Mouse (Mus musculus): ENCODE measurements around the gene Ryr2.

The Ryr2 gene

DNA sequence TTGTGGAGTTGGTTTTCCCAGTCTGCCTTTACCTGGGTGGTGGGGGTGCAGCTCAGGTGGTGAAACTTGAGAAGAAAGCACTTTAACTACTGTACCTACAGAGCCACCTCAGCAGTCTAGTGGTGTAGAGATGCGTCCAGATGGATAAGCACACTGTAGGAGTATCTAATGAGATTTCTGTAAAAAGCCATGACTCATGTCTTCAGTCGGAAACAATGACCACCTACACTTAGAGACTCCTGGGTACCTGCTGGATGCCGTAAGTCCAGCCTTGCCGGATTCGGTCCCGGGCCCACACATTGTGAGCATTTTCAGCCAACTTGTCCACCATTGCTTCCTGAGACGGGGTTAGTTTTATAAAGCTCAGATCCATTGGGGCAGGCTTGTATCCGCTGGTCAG is 334.6 kb downstream of the Ryr2 start:
- no peak for DNase-seq (ENCODE audit: low read depth, low spot score)

DNA sequence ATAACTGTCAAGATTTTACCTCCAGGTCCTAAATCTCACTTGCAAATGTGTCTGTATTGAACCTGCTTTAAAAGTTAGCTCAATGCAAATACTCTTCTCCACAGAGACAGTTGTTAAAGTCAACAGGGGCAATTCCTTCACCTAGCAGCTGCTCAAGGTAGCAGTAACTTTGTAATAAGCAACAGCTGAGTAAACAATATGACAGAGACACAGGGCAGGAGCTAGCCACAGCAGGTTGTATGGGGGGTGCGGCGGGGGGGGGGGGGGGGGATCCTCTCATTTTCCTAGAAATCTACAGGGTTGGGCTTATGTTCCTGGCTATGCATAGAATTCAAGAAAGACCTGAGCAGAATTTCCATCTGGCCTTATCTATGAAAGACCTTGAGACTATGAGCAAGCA is 339.8 kb downstream of the Ryr2 start:
- DNase-seq (ENCODE audit: low read depth, low spot score), result no peak

DNA sequence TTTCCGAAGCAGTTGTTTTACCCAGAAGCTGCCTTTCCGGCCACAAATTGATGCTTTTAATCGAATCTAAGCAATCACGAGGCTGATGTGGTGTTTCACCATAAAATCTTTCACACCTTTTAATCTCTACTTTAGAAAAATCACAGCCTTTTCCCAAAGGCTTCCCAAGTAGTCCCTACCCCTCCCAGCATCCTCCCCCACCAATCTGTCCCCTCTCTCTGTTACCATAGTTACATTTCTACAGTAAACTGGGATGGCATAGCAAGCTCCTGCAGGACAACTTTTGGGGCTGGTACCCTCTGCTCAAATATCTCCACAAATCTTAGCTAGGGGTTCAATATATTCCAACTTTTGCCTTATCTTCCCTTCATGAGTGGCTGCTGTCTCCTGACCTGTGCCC is 342.8 kb downstream of the Ryr2 start:
- DNase-seq (ENCODE audit: low read depth, low spot score), result no peak

DNA sequence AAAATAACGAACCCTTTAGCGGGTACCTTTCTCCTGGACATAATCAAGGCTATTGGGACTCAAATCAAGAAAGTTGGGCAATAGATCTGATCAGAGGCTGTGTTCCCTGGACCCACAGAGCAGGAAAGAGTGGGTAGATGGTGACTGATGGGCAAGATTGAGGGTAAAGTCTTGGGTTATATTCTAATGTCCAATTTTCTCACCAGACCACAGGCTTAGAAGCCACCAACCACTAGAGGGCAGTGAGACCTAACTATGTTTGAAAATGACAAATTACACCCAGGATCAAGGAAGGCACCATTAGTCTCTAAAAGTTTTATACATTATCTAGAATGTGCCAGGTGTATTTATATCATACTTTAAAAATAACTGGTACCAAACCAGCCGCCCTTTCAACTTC is 343.6 kb downstream of the Ryr2 start:
- no peak for DNase-seq (ENCODE audit: low read depth, low spot score)

DNA sequence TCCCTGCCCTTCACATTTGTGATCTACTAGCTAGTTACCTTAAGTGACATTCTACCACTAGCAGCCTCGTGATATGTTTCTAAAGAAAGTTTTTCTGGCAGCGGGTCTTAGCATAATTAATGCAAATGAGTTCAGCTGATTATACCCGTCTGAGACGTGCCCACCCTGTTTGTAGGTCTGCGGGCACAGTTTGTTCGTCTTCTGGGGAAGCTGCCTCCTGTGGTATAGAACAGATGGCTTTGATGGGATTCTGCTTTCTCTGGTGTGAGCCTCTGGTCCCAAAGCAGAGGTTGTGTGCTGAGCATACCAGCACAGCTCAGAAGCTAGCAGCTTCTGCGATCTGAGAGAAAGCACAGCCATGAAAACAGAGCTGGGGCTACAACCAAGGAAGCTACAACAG is 348.9 kb downstream of the Ryr2 start:
- no peak for DNase-seq (ENCODE audit: low read depth, low spot score)

DNA sequence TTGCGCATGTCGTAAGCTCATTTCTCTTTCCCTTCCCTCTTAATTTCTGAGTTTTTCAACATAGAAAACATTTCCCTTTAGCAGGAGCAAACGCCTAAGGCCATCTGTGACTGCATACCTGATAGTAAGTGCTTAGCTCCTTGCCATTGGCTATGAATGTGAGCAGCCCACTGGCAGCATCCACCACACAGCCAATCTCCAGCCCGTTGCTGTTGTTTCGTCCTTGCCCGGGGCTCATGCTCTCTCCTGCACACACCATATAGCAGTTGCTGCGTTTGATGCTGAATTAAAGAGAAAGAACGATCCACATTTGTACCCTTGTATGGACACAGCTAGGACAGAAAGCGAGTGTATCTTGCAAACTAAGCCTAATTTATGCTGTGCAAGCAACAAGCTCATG is 361.3 kb downstream of the Ryr2 start:
- no peak for DNase-seq (ENCODE audit: low read depth, low spot score)

DNA sequence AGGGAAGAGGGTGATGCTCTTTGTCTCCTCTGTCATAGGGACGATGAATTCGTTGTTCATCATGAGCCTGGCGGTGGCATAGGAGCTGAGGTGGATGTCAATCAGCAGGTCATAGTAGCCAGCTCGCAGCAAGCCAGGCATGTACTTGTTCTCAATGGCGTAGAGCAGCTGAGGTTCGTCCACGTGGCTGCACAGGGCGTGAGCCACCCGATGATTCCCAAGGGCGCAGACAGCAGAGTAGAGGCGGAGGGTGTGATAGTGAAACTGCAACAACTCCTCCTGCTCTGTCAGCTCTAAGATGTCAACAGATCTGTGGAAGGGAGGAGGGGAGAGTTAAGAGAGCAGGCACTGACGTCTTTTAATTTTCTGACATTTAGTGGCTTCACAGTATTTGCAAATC is 368.5 kb downstream of the Ryr2 start:
- no peak for DNase-seq (ENCODE audit: low read depth, low spot score)

DNA sequence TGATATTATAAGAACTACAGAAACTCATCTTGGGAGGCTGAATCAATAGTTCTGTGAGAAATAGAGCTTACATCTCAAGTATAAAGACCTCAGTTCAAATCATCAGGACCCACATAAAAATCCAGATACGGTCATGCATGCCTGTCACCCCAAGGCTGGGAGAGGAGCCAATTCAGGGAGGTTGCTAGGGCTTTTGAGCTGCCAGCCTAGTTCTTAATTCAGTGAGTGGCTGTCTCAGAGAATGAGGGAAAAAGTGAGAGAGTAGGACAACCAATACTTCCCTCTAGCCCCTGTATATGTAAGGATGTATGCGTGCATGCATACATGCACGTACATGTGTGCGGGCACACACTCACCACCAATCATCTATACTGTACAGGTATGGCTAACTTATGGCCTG is 390.5 kb downstream of the Ryr2 start:
- no peak for DNase-seq (ENCODE audit: low read depth, low spot score)

DNA sequence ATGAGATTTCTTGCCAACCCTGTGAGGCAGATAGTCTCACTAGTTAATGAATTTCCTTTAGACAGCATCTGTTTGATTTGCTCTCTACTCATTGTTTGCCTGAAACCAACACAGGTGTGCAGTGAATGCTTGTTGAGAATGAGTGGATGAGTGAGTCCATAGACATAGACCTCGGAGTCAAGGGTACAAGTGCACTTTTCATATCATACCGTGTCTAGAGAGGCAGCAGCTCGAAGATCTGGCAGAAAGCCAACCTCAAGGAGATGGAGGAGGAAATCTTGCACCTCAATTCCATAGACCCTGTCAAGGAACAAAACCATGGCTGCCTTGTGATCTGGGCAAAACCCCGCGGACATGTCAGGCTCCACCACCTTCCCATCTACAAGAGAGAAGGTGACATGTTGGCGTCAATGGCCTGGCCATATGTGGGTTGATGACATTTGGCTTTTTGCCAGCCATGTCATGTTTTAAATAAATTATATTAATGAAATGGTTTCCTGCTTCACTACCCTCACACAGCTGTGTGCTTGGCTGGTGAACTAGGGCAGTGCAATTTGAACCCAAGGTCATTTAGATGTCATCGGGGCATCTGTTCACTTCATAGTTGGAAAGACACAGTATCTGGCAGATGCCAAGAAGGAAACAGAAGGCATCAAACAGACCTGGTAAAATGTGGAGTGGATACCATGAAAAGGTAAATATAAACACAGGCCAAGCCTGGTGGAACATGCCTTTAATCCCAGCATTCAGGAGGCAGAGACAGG is 396.9 kb downstream of the Ryr2 start:
- no peak for DNase-seq (ENCODE audit: low read depth, low spot score)

DNA sequence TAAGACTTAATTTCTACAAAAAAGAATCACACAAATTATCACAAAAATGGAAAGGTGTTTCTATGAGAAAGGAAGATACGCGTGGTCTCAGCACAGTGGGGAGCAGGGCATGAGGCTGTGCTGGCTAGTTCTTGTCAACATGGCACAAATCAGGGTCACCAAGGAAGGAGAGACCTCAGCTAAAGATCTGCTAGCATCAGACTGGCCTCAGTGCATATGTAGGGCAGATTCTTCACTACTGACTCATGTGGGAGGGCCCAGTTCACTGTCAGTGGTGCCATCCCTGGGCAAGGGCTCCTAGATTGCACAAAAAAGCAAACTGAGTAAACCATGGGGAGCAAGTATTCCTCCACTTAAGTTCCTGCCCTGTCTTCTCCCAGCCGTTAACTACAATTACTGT is 405.0 kb downstream of the Ryr2 start:
- DNase-seq (ENCODE audit: low read depth, low spot score), result no peak

DNA sequence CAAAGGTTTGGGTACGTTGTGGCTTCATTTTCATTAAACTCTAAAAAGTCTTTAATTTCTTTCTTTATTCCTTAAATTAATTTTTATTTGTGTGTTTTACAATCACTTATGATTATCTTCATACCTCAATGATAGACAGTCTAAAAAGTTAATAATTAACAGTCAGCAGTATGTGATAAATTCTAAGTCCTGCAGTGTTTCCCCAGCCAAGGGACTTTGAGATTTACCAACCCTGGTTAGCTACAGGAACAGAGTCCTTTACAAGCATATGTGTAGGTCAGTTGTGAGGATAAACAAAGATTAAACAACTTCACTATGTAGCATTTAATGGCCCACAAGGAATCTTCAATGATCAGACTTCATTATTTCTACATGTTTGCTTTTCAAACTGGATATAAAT is 410.2 kb downstream of the Ryr2 start:
- no peak for DNase-seq (ENCODE audit: low read depth, low spot score)

DNA sequence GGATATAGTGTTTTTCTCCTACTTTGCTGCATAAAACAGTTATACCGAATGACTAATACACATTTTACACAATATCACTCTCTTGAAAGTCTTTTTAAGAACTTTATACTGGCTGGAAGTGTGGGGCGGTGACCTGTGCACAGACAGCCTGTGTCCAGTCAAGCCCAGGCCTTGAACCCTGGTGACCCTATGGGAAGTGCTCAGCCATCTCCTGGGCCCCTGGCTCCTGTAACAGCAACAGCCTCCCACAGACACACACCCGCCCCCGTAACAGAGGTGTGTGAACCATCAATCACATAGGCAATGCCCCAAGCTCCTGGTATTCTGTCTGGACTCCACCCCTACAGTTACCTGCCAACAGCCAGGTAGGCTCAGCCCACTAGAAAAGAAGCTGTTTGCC is 424.9 kb downstream of the Ryr2 start:
- DNase-seq (ENCODE audit: low read depth, low spot score), result no peak

DNA sequence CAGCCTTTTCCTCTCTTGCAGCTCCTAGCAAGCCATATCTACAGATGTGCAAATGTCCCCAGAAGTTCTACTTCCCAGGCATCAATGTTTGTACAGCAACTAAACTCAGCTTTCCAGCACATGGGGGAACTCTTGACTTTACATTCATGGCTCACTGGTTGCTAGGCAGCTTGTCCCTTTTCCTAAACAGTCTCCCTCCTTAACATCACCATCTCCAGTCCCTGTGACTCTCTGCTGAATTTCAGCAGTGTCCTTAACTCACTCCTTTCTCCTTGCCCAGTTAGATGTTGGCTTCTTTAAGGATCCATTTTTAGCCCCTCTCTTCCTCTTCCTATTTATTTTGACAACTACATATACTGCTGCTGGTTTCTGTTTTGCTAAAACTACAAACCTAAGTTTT is 443.9 kb downstream of the Ryr2 start:
- no peak for DNase-seq (ENCODE audit: low read depth, low spot score)

DNA sequence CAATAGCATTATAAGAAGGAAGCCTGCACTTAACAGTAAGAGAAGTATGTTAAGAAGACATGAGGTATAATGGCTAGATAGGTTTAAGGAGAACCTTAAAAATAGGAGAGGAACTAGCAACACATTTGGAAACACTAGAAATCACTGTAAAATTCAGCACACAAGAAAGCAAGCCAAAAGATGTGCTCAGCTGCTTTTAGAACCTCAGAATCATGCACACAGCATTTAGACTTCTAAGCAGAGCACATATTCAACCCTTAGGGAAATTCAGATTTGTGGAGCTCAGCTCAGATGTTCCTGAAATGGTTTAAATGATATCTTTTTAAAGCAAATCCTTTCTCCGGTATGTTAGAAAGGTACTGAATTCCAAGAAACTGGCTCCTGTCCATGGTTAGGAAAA is 461.9 kb downstream of the Ryr2 start:
- DNase-seq (ENCODE audit: low read depth, low spot score), result no peak

DNA sequence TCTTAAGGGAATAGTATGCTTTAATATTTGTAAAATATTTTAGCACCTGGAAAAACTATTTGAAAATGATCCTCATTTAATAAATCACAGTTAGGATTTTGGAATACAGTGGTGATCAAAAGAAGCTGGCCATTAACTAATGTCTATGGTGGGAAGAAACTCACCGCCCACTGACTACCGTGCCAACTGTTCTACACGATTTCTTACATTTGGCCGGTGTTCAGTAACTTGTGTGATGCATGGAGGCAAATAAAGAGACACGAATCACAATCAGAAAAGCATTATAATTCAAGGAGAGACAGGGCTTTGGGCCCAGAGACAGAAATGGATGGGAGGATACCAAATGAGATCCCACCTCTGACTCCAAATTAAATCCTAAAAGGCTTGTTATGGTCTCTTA is 470.4 kb downstream of the Ryr2 start:
- DNase-seq (ENCODE audit: low read depth, low spot score), result no peak

DNA sequence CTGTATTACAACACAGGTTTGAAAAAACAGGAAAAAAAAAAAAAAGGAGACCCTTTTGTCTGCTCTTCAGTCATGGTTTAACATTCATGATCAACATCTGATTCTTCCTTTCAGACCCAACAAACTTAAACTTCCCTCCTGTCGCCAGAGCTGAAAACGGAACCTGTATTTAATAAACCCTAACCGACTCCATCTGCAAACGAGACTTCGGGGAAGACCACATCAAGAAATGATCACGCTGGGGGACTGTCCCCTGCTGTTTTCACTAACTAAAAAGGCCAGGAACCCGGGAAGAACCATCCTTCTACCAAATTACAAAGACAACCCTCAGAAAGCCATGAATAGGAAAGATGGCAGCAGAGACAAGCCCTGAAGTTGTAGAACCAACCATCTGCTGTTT is 482.2 kb downstream of the Ryr2 start:
- no peak for DNase-seq (ENCODE audit: low read depth, low spot score)

DNA sequence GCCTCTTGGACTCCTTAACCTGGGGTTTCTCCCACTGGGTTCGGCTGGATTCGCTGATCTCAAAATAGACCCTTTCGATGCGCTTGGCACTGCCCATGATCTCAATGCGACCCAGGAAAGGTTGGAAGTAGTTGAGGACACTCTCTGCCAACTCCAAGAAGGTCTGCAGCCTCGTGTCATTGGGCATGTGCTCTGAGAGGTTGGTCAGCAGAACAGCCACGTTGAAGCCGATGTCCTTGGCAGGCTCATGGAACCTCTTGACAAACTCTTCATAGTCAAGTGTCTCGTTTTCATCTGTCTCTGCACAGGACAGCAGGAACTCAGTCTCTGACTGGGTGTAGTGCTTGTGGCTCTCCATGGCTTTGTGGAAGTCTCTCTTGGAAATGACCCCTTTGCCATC is 511.3 kb downstream of the Ryr2 start:
- no peak for DNase-seq (ENCODE audit: low read depth, low spot score)

DNA sequence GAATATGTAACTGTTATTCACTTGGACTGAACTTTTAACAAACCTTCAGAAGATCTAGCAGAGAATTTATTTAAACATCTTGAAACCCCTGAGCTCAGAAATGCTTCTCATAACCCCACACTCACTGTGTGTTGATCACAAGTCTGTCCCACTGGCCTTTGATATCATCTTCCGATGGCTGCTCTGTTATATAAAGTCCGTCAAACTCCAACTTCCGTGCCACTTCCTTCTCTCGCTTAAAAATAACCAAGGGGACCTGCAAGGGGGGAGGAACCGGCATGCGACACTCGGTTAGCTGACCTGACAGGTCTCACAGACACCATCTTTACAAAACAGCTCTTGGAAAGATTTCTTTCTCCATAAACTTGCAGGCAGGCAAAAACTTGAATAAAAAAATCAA is 521.5 kb downstream of the Ryr2 start:
- DNase-seq (ENCODE audit: low read depth, low spot score), result no peak

DNA sequence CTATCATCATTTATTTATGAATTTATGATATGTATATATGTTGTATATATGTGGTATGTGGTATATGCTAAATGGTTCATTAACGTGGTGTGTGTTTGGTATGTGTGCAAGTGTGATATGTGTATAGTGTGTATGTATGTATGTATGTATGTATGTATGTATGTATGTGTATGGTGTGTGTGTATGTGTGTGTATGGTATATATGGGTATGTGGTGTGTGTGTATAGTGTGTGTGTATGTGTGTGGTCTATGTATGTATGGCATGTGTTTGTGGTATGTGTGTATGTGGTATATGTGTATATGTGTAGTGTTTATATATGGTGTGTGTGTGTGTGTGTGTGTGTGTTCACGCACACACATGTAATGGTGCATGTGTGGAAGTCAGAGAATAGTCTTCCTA is 534.2 kb downstream of the Ryr2 start:
- DNase-seq (ENCODE audit: low read depth, low spot score), result no peak

DNA sequence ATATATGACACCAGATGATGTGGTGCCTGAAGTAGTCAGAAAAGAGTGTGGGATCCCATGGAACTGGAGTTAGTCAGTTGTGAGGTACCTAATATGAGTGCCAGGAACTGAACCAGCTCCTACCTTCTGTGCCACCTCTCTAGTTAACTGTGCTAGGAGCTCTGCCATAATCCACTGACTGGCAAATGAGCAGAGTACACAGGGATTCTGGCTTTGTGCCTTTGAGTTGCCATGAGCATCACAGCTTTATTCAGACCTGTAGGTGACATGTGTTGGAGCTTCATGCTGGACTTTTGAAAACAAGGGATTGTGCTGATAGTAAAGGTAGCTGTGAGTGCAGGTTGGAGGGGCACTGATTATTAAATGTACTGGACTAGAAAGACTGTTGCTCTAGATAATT is 539.4 kb downstream of the Ryr2 start:
- DNase-seq (ENCODE audit: low read depth, low spot score), result no peak

DNA sequence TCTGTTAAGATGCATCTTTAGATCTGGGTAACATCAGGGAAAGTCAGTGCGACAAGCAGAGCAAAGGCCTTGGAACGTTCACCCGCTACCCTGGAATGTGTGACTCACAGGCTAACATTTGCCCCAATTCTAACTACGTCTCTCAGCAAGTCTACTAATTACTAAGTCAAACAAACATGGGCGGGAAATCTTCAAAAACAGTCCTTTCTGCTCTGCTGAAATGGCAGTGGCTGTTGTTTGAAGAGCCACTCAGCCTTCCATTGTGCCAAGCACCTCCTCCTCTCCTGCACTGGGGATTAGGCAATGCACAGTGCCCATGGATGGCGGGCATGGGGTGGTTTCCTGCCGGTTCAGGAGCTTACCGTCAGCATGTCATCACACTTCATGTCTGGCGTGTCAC is 540.3 kb downstream of the Ryr2 start:
- DNase-seq (ENCODE audit: low read depth, low spot score), result no peak

DNA sequence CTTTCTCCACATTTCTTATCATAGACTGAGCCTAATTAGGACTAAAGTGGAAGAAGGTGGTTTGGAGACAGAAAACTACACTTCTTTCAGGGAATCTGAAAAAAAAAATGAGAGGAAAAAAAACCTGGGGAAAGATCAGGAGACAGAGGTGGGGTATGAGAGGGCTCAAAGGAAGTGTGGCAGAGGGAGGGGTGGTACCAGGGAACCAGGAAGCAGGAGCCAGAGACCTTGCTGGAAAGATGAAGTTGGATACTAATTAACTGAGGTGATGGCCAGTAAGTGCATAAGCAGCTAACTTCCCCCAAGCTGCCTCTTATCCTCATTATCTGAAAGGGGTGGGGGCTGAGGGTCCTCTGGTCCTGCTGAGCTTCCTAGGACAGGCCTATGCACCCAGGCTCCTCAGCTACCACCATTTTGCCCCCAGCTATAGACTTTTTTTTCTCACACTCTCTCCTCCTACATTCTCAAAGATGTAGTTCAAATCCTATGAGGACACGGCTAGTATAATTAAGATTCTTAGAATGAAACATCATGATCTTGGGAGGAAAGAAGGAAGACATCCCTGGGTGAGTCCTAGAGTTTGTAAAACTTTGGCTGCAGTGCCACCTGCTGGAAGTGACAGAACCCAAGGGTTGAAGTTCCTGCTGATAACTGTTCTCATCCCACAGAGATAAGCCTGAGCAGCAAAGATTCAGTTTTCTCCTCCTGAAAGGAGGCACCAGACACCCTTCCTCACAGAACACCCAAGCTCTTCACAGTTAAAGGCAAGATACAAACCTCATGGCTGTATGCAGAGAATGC is 543.3 kb downstream of the Ryr2 start:
- DNase-seq (ENCODE audit: low read depth, low spot score), result no peak

DNA sequence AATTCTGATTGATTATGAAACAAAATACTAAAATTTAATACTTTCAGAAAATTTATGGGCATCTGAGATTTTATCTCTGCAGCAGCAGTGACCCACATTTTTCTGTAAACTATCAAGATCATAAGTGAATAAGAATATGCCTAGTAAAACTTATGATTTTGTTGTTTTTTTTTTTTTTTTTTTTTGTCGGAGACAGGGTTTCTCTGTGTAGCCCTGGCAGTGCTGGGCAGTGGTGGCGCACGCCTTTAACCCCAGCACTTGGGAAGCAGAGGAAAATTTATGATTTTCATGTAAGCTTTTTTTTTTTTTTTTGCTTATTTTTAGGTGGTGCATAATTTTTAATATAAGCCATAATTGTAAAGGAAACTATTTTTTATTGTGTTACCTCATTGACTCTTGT is 557.1 kb downstream of the Ryr2 start:
- no peak for DNase-seq (ENCODE audit: low read depth, low spot score)
